Comparison of ENCODE assay signal across 27 mouse cellular contexts in the genomic region with DNA sequence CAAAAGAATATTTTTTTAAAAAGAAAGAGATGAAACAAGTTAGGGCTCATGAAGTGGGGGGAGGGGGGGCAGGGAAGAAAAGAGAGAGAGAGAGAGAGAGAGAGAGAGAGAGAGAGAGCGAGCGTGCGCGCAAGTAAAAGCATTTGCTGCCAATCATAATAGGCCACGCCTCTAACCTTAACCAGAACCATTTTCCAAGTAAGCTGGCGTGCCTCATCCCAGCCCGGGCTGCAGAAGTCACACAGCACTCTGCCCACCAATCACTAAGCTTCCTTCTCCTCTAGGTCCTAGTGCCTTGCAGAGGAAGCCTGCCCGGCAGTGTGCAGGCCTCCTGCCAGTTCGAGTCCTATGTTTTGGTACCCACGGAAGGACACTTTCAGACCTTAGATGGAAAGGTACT. TPM values are rescaled to one million over a fixed set of nuclear protein-coding genes. Genes with fewer than 3 reads are reported as not detected.
"Had no signal": no experiment of that assay in that cellular context is flagged by ENCODE, and none has a peak within 500 bp of the region (broad histone marks: within the 10 kb centered on the region; RNA-seq: fewer than 3 reads in every experiment).

No protein-coding gene starts in this region.

- H3K9ac ChIP-seq: heart, embryonic 12.5 days; hindbrain, embryonic 12.5 days; hindbrain, embryonic 14.5 days; intestine, embryonic 15.5 days; limb, embryonic 13.5 days; limb, embryonic 15.5 days; liver, embryonic 12.5 days; liver, embryonic 14.5 days had no signal

- H3K4me1 ChIP-seq: heart, embryonic 10.5 days; hindbrain, embryonic 10.5 days; hindbrain, embryonic 12.5 days; intestine, embryonic 15.5 days; limb, embryonic 13.5 days; limb, embryonic 15.5 days had no signal

- H3K27me3 ChIP-seq: heart, embryonic 12.5 days; hindbrain, embryonic 12.5 days; intestine, embryonic 15.5 days; limb, embryonic 13.5 days; limb, embryonic 15.5 days; liver, embryonic 12.5 days had no signal

- H3K4me3 ChIP-seq: gastrocnemius, adult 2 months; heart, embryonic 10.5 days; heart, embryonic 12.5 days; hindbrain, embryonic 10.5 days; hindbrain, embryonic 12.5 days; intestine, embryonic 15.5 days; limb, embryonic 13.5 days; limb, embryonic 15.5 days; liver, embryonic 12.5 days had no signal

- DNase-seq: gastrocnemius, adult 2 months; gastrocnemius, postnatal 10 days; gastrocnemius, postnatal 25 days; heart, adult 18-20 months; heart, postnatal 10 days; heart, postnatal 4 days; kidney, adult 18-20 months; kidney, adult 8-10 months; kidney, postnatal 10 days; kidney, postnatal 25 days; kidney, postnatal 4 days; layer of hippocampus, adult 9-11 months; layer of hippocampus, postnatal 36 days; left cerebral cortex, postnatal 4 days had no signal

- H3K27ac ChIP-seq: gastrocnemius, adult 2 months; heart, embryonic 10.5 days; hindbrain, embryonic 10.5 days; hindbrain, embryonic 12.5 days; hindbrain, embryonic 14.5 days; intestine, embryonic 15.5 days; limb, embryonic 13.5 days; limb, embryonic 15.5 days; liver, embryonic 14.5 days had no signal

- H3K9me3 ChIP-seq: heart, embryonic 10.5 days; heart, embryonic 12.5 days; hindbrain, embryonic 10.5 days; hindbrain, embryonic 12.5 days; intestine, embryonic 15.5 days; limb, embryonic 13.5 days; limb, embryonic 15.5 days; liver, embryonic 12.5 days had no signal

RNA-seq across cellular contexts. Expression of gene Rgs9bp, which starts 14.6 kb away (rescaled TPM):
- total RNA-seq: heart, adult 8-10 months had no signal
- polyA plus RNA-seq: inflammation-experienced regulatory T-cells, adult 6 months; liver, adult 2 months had no signal
